Mouse (Mus musculus) ES-Bruce4 (cell line): ENCODE results near the gene 4930451I11Rik. TPM values are rescaled to one million over a fixed set of nuclear protein-coding genes. Genes with fewer than 3 reads are reported as not detected.
A peak's percentile ranks its signal among the peaks of the same experiment; 100 is the strongest.

ENCODE experiments used
- H3K27ac ChIP-seq: 2 replicates; pipeline ENCODE4 v1.5.1; 2012; ENCODE audit warnings: low read length, inconsistent platforms; ENCODE audit not compliant: insufficient read depth
- H3K27me3 ChIP-seq: 2 replicates; pipeline ENCODE4 v1.6.1; 2012; ENCODE audit warnings: mild to moderate bottlenecking, low read length, inconsistent platforms; ENCODE audit not compliant: control insufficient read depth, poor library complexity, insufficient read depth, severe bottlenecking
- H3K36me3 ChIP-seq: 2 replicates; pipeline ENCODE4 v1.6.1; 2012; ENCODE audit warnings: inconsistent platforms, mild to moderate bottlenecking, low read length, moderate library complexity; ENCODE audit not compliant: control insufficient read depth, poor library complexity, insufficient read depth, severe bottlenecking
- H3K4me1 ChIP-seq: one replicate; pipeline ENCODE4 v1.8.1; 2011; ENCODE audit warnings: low read length; ENCODE audit not compliant: control insufficient read depth, insufficient read depth
- H3K4me3 ChIP-seq: 2 replicates; pipeline ENCODE4 v1.5.1; 2011; ENCODE audit warnings: low read depth, mild to moderate bottlenecking, low read length
- H3K9ac ChIP-seq: 2 replicates; pipeline ENCODE4 v1.6.1; 2012; ENCODE audit warnings: low read depth, mild to moderate bottlenecking, inconsistent platforms; ENCODE audit not compliant: poor library complexity, severe bottlenecking
- H3K9me3 ChIP-seq: replicated peaks from 2 replicates; pipeline ENCODE4 v1.6.1; 2012; ENCODE audit warnings: mild to moderate bottlenecking, low read length, inconsistent platforms; ENCODE audit not compliant: control insufficient read depth, poor library complexity, insufficient read depth, severe bottlenecking
- CTCF ChIP-seq: IDR thresholded peaks from one replicate; pipeline ENCODE4 v1.8.1; 2011; ENCODE audit warnings: low read depth, low read length
- EP300 ChIP-seq: IDR thresholded peaks from 2 replicates; pipeline ENCODE4 v1.6.1; 2011; ENCODE audit warnings: low read depth, low read length; ENCODE audit not compliant: insufficient read depth
- POLR2A ChIP-seq: IDR thresholded peaks from one replicate; pipeline ENCODE4 v1.8.1; 2011; ENCODE audit warnings: low read length; ENCODE audit not compliant: insufficient read depth
- polyA plus RNA-seq: library from polyadenylated mRNA; stranded (reverse); fragments of >200 nt; gene quantifications from 2 replicates; pipeline ENCODE4 v1.2.4, GENCODE M21; 2011; ENCODE audit warnings: low read depth; ENCODE audit not compliant: missing spikeins, insufficient read depth, insufficient read length

The 4930451I11Rik gene
- polyA plus RNA-seq, 1 experiment = not detected

DNA sequence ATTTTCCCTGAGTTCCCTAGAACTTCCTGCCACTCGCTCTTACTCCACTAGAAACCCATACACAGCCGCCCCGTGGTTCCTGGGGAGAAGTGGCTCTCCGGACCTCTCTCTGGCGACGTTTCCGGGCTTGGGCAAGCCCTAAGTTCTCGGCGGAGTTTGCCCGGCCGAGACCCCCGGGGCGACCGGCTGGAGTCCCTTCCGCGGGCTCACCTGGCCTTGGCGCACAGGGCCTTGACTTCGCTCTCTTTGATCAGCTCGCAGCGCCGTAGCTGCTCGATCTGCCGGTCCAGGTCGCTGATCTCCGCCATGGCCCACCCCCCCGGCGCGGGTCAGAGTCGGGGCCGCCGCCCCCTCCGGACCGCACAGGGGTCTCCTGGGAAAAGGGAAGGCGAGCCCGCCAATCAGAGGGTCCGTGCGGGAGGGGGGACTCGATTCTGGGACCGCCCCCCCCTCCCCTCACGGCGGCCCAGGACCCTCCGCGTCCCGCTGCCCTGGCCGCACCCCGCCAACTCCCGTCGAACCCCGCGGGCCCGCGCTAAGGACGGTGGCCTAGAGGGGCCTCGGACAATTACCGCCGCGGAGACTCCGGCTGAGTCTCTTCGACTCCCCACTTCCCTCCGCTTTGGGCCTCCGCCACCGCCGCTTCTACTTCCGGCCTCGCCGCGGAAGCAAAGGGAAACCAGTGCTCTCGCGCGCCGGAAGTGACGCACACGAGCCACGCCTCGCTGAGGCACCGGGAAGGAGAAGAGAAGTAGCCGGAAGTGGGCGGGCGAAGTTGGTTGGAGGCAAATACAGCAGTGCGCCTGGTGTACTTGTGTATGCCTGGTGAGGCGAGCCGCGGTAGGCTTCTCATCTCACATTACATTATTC, 39.4 kb downstream of the 4930451I11Rik start, which contains the start of gene Ppp4c:
Ppp4c (minus strand) TSS at position 646 of the 870 bp plus-strand sequence.
- peak within 1 kb of the TSS; percentile 67 for H3K27ac ChIP-seq
- H3K4me1 ChIP-seq = no peaks in the 10 kb centered on the region
- no peaks in the 10 kb centered on the region for H3K27me3 ChIP-seq
- H3K4me3 ChIP-seq = peak within 1 kb of the TSS; percentile 91
- H3K36me3 ChIP-seq = peaks cover 54% of the 10 kb centered on the region
- peak within 1 kb of the TSS; percentile 96 for H3K9ac ChIP-seq
- TF ChIP-seq CTCF (no peak), POLR2A (peak; percentile 85)
- no peaks in the 10 kb centered on the region for H3K9me3 ChIP-seq

GRCm38 (mm10) chr7:126789141-126789540, 42.3 kb downstream of the 4930451I11Rik start:
- Histone ChIP-seq H3K27me3 (no peaks in the 10 kb centered on the region), H3K4me3 (no peak overlapping the region)

DNA sequence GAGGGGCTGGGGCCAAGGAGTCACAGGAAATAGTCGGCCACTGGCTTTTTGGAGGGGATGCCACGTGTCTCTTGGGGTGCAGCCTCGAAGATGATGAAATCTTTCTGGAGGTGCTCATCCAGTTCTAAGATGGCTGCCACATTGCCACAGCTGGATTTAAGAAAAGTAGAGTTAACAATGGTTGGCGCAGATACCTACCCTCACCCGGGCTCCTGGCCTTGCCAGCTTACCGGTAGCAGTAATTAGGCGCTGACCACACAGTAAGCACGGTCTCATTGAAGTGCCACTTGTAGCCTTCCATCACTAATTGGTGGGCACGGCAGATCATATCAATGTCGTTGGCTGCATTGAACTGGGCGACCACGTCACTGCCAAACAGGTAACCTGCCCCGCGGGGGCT, 45.3 kb downstream of the 4930451I11Rik start:
- Histone ChIP-seq H3K36me3 (peaks cover 48% of the 10 kb centered on the region), H3K9me3 (no peaks in the 10 kb centered on the region), H3K4me3 (no peak overlapping the region), H3K27ac (no peak overlapping the region), H3K9ac (no peak overlapping the region), H3K27me3 (no peaks in the 10 kb centered on the region), H3K4me1 (no peaks in the 10 kb centered on the region)
- TF ChIP-seq CTCF (no peak), EP300 (no peak), POLR2A (no peak)

More at GRCm38 (mm10) chr7:126789141-126789540, 42.3 kb downstream of the 4930451I11Rik start:
- Histone ChIP-seq H3K27ac (no peak overlapping the region), H3K9me3 (no peaks in the 10 kb centered on the region), H3K4me1 (no peaks in the 10 kb centered on the region), H3K9ac (no peak overlapping the region), H3K36me3 (peaks cover 48% of the 10 kb centered on the region)
- TF ChIP-seq CTCF (no peak), POLR2A (no peak), EP300 (no peak)

- Histone ChIP-seq H3K4me3 (no peak overlapping the region), H3K9me3 (no peaks in the 10 kb centered on the region), H3K9ac (no peak overlapping the region), H3K27ac (no peak overlapping the region), H3K27me3 (no peaks in the 10 kb centered on the region), H3K36me3 (peaks cover 43% of the 10 kb centered on the region), H3K4me1 (no peaks in the 10 kb centered on the region)
- no peak for TF ChIP-seq EP300
- TF ChIP-seq CTCF = no peak
- no peak for TF ChIP-seq POLR2A
Measured at GRCm38 (mm10) chr7:126785056-126785455, 46.4 kb downstream of the 4930451I11Rik start.

GRCm38 (mm10) chr7:126784469-126784868, 47.0 kb downstream of the 4930451I11Rik start:
- Histone ChIP-seq H3K4me3 (no peak overlapping the region), H3K27me3 (no peaks in the 10 kb centered on the region), H3K36me3 (peaks cover 37% of the 10 kb centered on the region), H3K27ac (no peak overlapping the region), H3K9me3 (no peaks in the 10 kb centered on the region), H3K4me1 (no peaks in the 10 kb centered on the region), H3K9ac (no peak overlapping the region)
- TF ChIP-seq POLR2A = no peak
- TF ChIP-seq EP300 = no peak
- TF ChIP-seq CTCF = no peak

GRCm38 (mm10) chr7:126782693-126783092, 48.7 kb downstream of the 4930451I11Rik start:
- peaks cover 30% of the 10 kb centered on the region for H3K36me3 ChIP-seq
- no peak overlapping the region for H3K9ac ChIP-seq
- TF ChIP-seq CTCF (no peak), EP300 (no peak)
- H3K4me3 ChIP-seq = no peak overlapping the region
- no peak overlapping the region for H3K27ac ChIP-seq
- no peaks in the 10 kb centered on the region for H3K4me1 ChIP-seq
- H3K27me3 ChIP-seq = no peaks in the 10 kb centered on the region
- no peaks in the 10 kb centered on the region for H3K9me3 ChIP-seq
